ENCODE assay signal across 17 mouse cellular contexts in genomic region chr8:36339449-36339848, GRCm38 (mm10).
"Had no signal": no experiment of that assay in that cellular context is flagged by ENCODE, and none has a peak within 500 bp of the region (broad histone marks: within the 10 kb centered on the region; RNA-seq: fewer than 3 reads in every experiment).

No protein-coding gene starts in this region.

- H3K27me3 ChIP-seq: lung, embryonic 15.5 days; midbrain, embryonic 13.5 days; midbrain, embryonic 15.5 days; neural tube, embryonic 12.5 days; stomach, embryonic 15.5 days had no signal

- ATAC-seq: lung, postnatal 0 days; midbrain, embryonic 13.5 days; midbrain, embryonic 15.5 days had no signal

- DNase-seq: lung, adult 2 months; lung, postnatal 14 days; lung, postnatal 36 days; right cerebral cortex, postnatal 14 days; thymus, adult 2 months; thymus, postnatal 25 days; thymus, postnatal 4 days had no signal

- H3K9me3 ChIP-seq: lung, embryonic 15.5 days; megakaryocyte, embryonic 14.5 days; midbrain, embryonic 13.5 days; midbrain, embryonic 15.5 days; neural tube, embryonic 12.5 days; stomach, embryonic 15.5 days had no signal

- H3K27ac ChIP-seq: lung, embryonic 15.5 days; macrophage; midbrain, embryonic 13.5 days; midbrain, embryonic 15.5 days; neural tube, embryonic 12.5 days; stomach, embryonic 15.5 days; stomach, postnatal 0 days had no signal

- H3K4me1 ChIP-seq: lung, embryonic 15.5 days; megakaryocyte, embryonic 14.5 days; midbrain, embryonic 13.5 days; midbrain, embryonic 15.5 days; neural tube, embryonic 12.5 days; stomach, embryonic 15.5 days had no signal

- H3K9ac ChIP-seq: lung, embryonic 15.5 days; midbrain, embryonic 13.5 days; midbrain, embryonic 15.5 days; neural tube, embryonic 12.5 days; stomach, embryonic 15.5 days had no signal

- H3K36me3 ChIP-seq: lung, embryonic 15.5 days; midbrain, embryonic 13.5 days; midbrain, embryonic 15.5 days; neural tube, embryonic 12.5 days; stomach, embryonic 15.5 days had no signal

- H3K4me2 ChIP-seq: lung, embryonic 15.5 days; midbrain, embryonic 11.5 days; midbrain, embryonic 13.5 days; midbrain, embryonic 15.5 days; neural tube, embryonic 12.5 days; stomach, embryonic 15.5 days had no signal

- H3K4me3 ChIP-seq: lung, embryonic 15.5 days; megakaryocyte, embryonic 14.5 days; midbrain, embryonic 13.5 days; midbrain, embryonic 15.5 days; neural tube, embryonic 12.5 days; stomach, embryonic 15.5 days had no signal
